Mouse (Mus musculus) ES-Bruce4 (cell line): Measurements from ENCODE around the gene Msantd2.

Experiments used
- CTCF ChIP-seq: IDR thresholded peaks from one replicate; pipeline ENCODE4 v1.8.1; 2011; ENCODE audit warnings: low read depth, low read length
- EP300 ChIP-seq: IDR thresholded peaks from 2 replicates; pipeline ENCODE4 v1.6.1; 2011; ENCODE audit warnings: low read depth, low read length; ENCODE audit not compliant: insufficient read depth
- POLR2A ChIP-seq: IDR thresholded peaks from one replicate; pipeline ENCODE4 v1.8.1; 2011; ENCODE audit warnings: low read length; ENCODE audit not compliant: insufficient read depth

DNA sequence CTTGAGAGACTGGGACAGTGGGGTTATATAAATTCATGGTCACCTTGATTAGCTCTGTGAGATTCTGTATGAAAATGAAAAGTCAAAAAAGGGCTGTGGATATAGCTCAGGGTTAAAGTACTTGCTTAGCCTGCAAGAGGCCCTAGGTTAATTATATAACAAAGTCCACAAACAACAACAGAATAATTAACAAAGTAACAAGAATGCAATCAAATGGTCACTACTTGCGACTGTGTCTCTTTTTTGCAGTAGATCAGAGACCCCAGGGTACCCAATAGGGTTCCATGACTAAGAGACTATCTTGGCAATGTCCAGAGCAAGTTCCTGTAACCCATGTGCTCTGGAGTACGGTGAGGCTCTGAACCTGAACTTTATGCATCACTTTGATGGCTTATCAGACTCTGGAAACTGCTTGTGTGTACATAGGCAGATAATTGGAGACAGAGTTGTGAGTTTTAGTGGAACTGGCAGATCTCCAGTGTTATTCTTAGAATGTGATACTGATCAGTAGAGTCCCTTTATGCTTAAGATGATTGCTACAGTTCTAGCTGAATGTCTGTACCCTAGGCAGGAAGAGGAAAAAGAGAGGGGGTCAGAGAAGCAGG is 80.2 kb downstream of the Msantd2 start:
- TF ChIP-seq CTCF, result no peak
- no peak for TF ChIP-seq POLR2A
- TF ChIP-seq EP300, result no peak
